Mouse (Mus musculus): ENCODE measurements around the gene Gm5861. TPM values are rescaled to one million over a fixed set of nuclear protein-coding genes. Genes with fewer than 3 reads are reported as not detected.
"Not testable (repeated sequence)": the region's sequence is repeated elsewhere in the genome, so short reads cannot be mapped to it uniquely, and the experiment has no call there.

Gm5861 gene
- not detected for total RNA-seq (2021)

- DNase-seq (ENCODE audit: low spot score in 2 of 2); intact Hi-C loops (cut with DNase I): not testable (repeated sequence)
Measured at GRCm38 (mm10) chr5:11182772-11183171, at the start of gene Gm5861. TSS of gene Gm5861 (plus strand) at chr5:11183072.

- DNase-seq (ENCODE audit: low spot score in 2 of 2); intact Hi-C loops (cut with DNase I): not testable (repeated sequence)
Measured at GRCm38 (mm10) chr5:11138031-11138430, 44.8 kb upstream of the Gm5861 start.

Other genes with a start within 250 kb of the Gm5861 start
- not detected for gene Gm8871, start 235.3 kb upstream of the Gm5861 start, total RNA-seq (2021)
- not detected for gene Gm8857, start 235.3 kb upstream of the Gm5861 start, total RNA-seq (2021)
- not detected for gene Gm8879, start 55.4 kb upstream of the Gm5861 start, total RNA-seq (2021)
- not detected for gene Gm8890, start 73.0 kb downstream of the Gm5861 start, total RNA-seq (2021)
- not detected for gene Speer1, start 158.4 kb downstream of the Gm5861 start, total RNA-seq (2021)
- gene Gm8897, start 233.3 kb downstream of the Gm5861 start, total RNA-seq (2021): not detected